Mouse (Mus musculus): ENCODE results near the gene Creb1. TPM values are rescaled to one million over a fixed set of nuclear protein-coding genes. Genes with fewer than 3 reads are reported as not detected.

Gene Creb1
- polyA plus RNA-seq, 2 experiments: 19.6 to 39.5 TPM

GRCm38 (mm10) chr1:64601242-64601842 is 68.9 kb downstream of the Creb1 start:
- H3K4me2 ChIP-seq (replicated peaks; ENCODE audit: low read depth, low read length, severe bottlenecking): no peak overlapping the region
- H3K36me3 ChIP-seq (ENCODE audit: control insufficient read depth, insufficient read depth, low read length): peaks cover 49% of the 10 kb centered on the region
- H3K4me3 ChIP-seq (replicated peaks; ENCODE audit: low read length): no peak overlapping the region
- WGBS: 89% methylated on average over 6 of the region's 6 CpGs
- no peaks in the 10 kb centered on the region for H3K4me1 ChIP-seq (ENCODE audit: control insufficient read depth, insufficient read depth, low read length)
- DNase-seq (ENCODE audit: low spot score) (no peak), ATAC-seq (ENCODE audit: low FRiP score, low read depth) (no peak)
- no peak overlapping the region for H3K27ac ChIP-seq (replicated peaks; ENCODE audit: low read depth, low read length)
- H3K27me3 ChIP-seq (ENCODE audit: control insufficient read depth, insufficient read depth, low read length): no peaks in the 10 kb centered on the region
- no peaks in the 10 kb centered on the region for H3K9me3 ChIP-seq (ENCODE audit: control insufficient read depth, low read length)
- TF ChIP-seq POLR2A (IDR thresholded peaks at IDR 0.05; ENCODE audit: borderline replicate concordance, extremely low read depth, insufficient read depth, insufficient read length): no peak
- H3K9ac ChIP-seq (ENCODE audit: low read depth, low read length, severe bottlenecking): no peak overlapping the region

- no peaks in the 10 kb centered on the region for H3K9me3 ChIP-seq (ENCODE audit: control insufficient read depth, low read length)
- WGBS: 90% methylated on average over 5 of the region's 5 CpGs
Measured at GRCm38 (mm10) chr1:64603381-64603780, 70.9 kb downstream of the Creb1 start.

GRCm38 (mm10) chr1:64609145-64609544 is 76.7 kb downstream of the Creb1 start:
- Histone ChIP-seq H3K4me3 (replicated peaks; ENCODE audit: low read length) (no peak overlapping the region), H3K36me3 (ENCODE audit: control insufficient read depth, insufficient read depth, low read length) (peaks cover 65% of the 10 kb centered on the region), H3K9me3 (ENCODE audit: control insufficient read depth, low read length) (no peaks in the 10 kb centered on the region), H3K4me1 (ENCODE audit: control insufficient read depth, insufficient read depth, low read length) (no peaks in the 10 kb centered on the region), H3K27me3 (ENCODE audit: control insufficient read depth, insufficient read depth, low read length) (no peaks in the 10 kb centered on the region), H3K4me2 (replicated peaks; ENCODE audit: low read depth, low read length, severe bottlenecking) (no peak overlapping the region), H3K27ac (replicated peaks; ENCODE audit: low read depth, low read length) (no peak overlapping the region), H3K9ac (ENCODE audit: low read depth, low read length, severe bottlenecking) (no peak overlapping the region)
- WGBS: 78% methylated on average over 4 of the region's 4 CpGs
- TF ChIP-seq POLR2A (IDR thresholded peaks at IDR 0.05; ENCODE audit: borderline replicate concordance, extremely low read depth, insufficient read depth, insufficient read length): no peak
- DNase-seq (ENCODE audit: low spot score) (peak; percentile 55), ATAC-seq (ENCODE audit: low FRiP score, low read depth) (no peak)

More at GRCm38 (mm10) chr1:64603381-64603780, 70.9 kb downstream of the Creb1 start:
- no peak overlapping the region for H3K9ac ChIP-seq (ENCODE audit: low read depth, low read length, severe bottlenecking)
- H3K4me3 ChIP-seq (replicated peaks; ENCODE audit: low read length): no peak overlapping the region
- H3K4me1 ChIP-seq (ENCODE audit: control insufficient read depth, insufficient read depth, low read length): no peaks in the 10 kb centered on the region
- no peaks in the 10 kb centered on the region for H3K27me3 ChIP-seq (ENCODE audit: control insufficient read depth, insufficient read depth, low read length)
- H3K27ac ChIP-seq (replicated peaks; ENCODE audit: low read depth, low read length): no peak overlapping the region
- H3K36me3 ChIP-seq (ENCODE audit: control insufficient read depth, insufficient read depth, low read length): peaks cover 55% of the 10 kb centered on the region
- no peak for ATAC-seq (ENCODE audit: low FRiP score, low read depth)
- TF ChIP-seq POLR2A (IDR thresholded peaks at IDR 0.05; ENCODE audit: borderline replicate concordance, extremely low read depth, insufficient read depth, insufficient read length): no peak
- no peak for DNase-seq (ENCODE audit: low spot score)
- no peak overlapping the region for H3K4me2 ChIP-seq (replicated peaks; ENCODE audit: low read depth, low read length, severe bottlenecking)

DNA sequence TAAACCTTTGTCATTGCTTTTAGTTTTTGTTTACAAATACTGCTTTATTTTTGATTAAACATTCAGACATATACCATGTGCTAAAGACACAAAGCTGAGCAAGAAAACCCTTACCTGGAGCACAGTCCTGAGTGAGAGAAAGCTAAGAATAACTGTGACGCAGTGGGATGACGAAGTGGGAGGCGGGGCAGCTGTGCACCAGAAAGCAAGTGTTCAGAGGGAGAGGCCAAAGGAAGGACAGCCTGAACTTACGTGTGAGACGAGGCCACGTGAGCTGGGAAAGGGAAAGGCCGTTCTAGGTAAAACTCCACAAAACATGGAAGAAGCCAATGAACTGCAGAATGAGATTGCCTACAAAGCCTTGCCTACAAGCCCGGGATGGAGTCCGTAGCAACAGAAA is 77.5 kb downstream of the Creb1 start:
- H3K4me1 ChIP-seq (ENCODE audit: control insufficient read depth, insufficient read depth, low read length): no peaks in the 10 kb centered on the region
- peaks cover 61% of the 10 kb centered on the region for H3K36me3 ChIP-seq (ENCODE audit: control insufficient read depth, insufficient read depth, low read length)
- DNase-seq (ENCODE audit: low spot score) (no peak), ATAC-seq (ENCODE audit: low FRiP score, low read depth) (no peak)
- no peaks in the 10 kb centered on the region for H3K9me3 ChIP-seq (ENCODE audit: control insufficient read depth, low read length)
- H3K9ac ChIP-seq (ENCODE audit: low read depth, low read length, severe bottlenecking): no peak overlapping the region
- no peaks in the 10 kb centered on the region for H3K27me3 ChIP-seq (ENCODE audit: control insufficient read depth, insufficient read depth, low read length)
- H3K27ac ChIP-seq (replicated peaks; ENCODE audit: low read depth, low read length): no peak overlapping the region
- WGBS: 85% methylated on average over 9 of the region's 9 CpGs
- no peak for TF ChIP-seq POLR2A (IDR thresholded peaks at IDR 0.05; ENCODE audit: borderline replicate concordance, extremely low read depth, insufficient read depth, insufficient read length)
- H3K4me2 ChIP-seq (replicated peaks; ENCODE audit: low read depth, low read length, severe bottlenecking): no peak overlapping the region
- H3K4me3 ChIP-seq (replicated peaks; ENCODE audit: low read length): no peak overlapping the region

DNA sequence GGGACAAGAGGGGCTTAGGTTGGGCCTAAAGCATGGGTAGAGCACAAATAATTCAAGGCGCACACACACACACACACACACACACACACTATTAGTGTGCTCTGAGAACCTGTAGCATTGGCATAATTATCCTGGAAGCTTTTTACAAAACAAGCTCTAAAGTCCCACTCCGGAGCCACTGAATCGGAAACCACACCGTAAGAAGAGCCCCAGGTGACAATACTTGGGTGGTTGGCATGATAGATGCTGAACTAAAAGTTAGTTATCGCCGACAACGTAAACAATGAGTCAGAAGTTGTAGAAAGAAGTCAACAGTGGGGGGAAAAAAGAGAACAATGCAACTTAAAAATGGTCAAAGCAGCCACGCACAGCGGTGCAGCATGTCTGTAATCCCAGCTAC is 81.9 kb downstream of the Creb1 start:
- WGBS: 94% methylated on average over 9 of the region's 9 CpGs
- ATAC-seq (ENCODE audit: low FRiP score, low read depth): no peak
- H3K27ac ChIP-seq (replicated peaks; ENCODE audit: low read depth, low read length): no peak overlapping the region
- H3K36me3 ChIP-seq (ENCODE audit: control insufficient read depth, insufficient read depth, low read length): peaks cover 30% of the 10 kb centered on the region
- no peaks in the 10 kb centered on the region for H3K27me3 ChIP-seq (ENCODE audit: control insufficient read depth, insufficient read depth, low read length)
- H3K4me2 ChIP-seq (replicated peaks; ENCODE audit: low read depth, low read length, severe bottlenecking): no peak overlapping the region
- no peak overlapping the region for H3K9ac ChIP-seq (ENCODE audit: low read depth, low read length, severe bottlenecking)
- no peak for DNase-seq (ENCODE audit: low spot score)
- H3K9me3 ChIP-seq (ENCODE audit: control insufficient read depth, low read length): no peaks in the 10 kb centered on the region
- peaks cover 19% of the 10 kb centered on the region for H3K4me1 ChIP-seq (ENCODE audit: control insufficient read depth, insufficient read depth, low read length)
- no peak overlapping the region for H3K4me3 ChIP-seq (replicated peaks; ENCODE audit: low read length)
- TF ChIP-seq POLR2A (IDR thresholded peaks at IDR 0.05; ENCODE audit: borderline replicate concordance, extremely low read depth, insufficient read depth, insufficient read length): no peak
